In genomic region chr9:99243895-99244293, GRCm38 (mm10) we compare ENCODE assay signal across 9 mouse cellular contexts. TPM values are rescaled to one million over a fixed set of nuclear protein-coding genes. Genes with fewer than 3 reads are reported as not detected.
DNase-seq lines count a peak whose midpoint lies in the region; ATAC-seq lines count a peak whose summit lies in the region.
"Had no signal": no experiment of that assay in that cellular context is flagged by ENCODE, and none has a peak within 500 bp of the region (broad histone marks: within the 10 kb centered on the region; RNA-seq: fewer than 3 reads in every experiment).

No protein-coding gene starts in this region.

- no peaks in the 10 kb centered on the region for H3K27me3 ChIP-seq in neural tube, embryonic 14.5 days (ENCODE audit: control insufficient read depth, insufficient read depth, low read length)

- H3K4me1 ChIP-seq in neural tube, embryonic 14.5 days (ENCODE audit: control insufficient read depth, insufficient read depth, low read length) = 0 out of 2 replicates have a peak, but pooled peaks cover 5% of the 10 kb centered on the region

- 1% methylated on average over 10 of the region's 10 CpGs for WGBS in neural tube, embryonic 14.5 days

- peak; percentile 45 for ATAC-seq in neural tube, embryonic 14.5 days (ENCODE audit: low read depth)

- H3K4me3 ChIP-seq in neural tube, embryonic 14.5 days (ENCODE audit: low read depth, low read length) = peak overlapping the region; percentile 82

- H3K9me3 ChIP-seq in neural tube, embryonic 14.5 days (ENCODE audit: control insufficient read depth, low read length) = no peaks in the 10 kb centered on the region

- no peaks in the 10 kb centered on the region for H3K36me3 ChIP-seq in neural tube, embryonic 14.5 days (ENCODE audit: control insufficient read depth, insufficient read depth, low read length)

- H3K27ac ChIP-seq in neural tube, embryonic 14.5 days (ENCODE audit: low read depth, low read length) = peak overlapping the region; percentile 74

- peak overlapping the region; percentile 62 for H3K4me2 ChIP-seq in neural tube, embryonic 14.5 days (ENCODE audit: low read depth, low read length)

- peak overlapping the region; percentile 82 for H3K9ac ChIP-seq in neural tube, embryonic 14.5 days (replicated peaks; ENCODE audit: low read depth, low read length)

- DNase-seq in frontal cortex, postnatal 36 days (ENCODE audit: low spot score in 2 of 2) = peak; percentile 4 to 18
- DNase-seq in frontal cortex, postnatal 25 days (ENCODE audit: low spot score in 2 of 2) = no peak
- peak; percentile 15 for DNase-seq in thymus, postnatal 4 days
- DNase-seq in thymus, postnatal 25 days = no peak
- DNase-seq in kidney, postnatal 10 days = peak; percentile 8
- DNase-seq in urinary bladder, postnatal 25 days (ENCODE audit: low spot score) = no peak
- no peak for DNase-seq in ovary, adult 18-20 months (ENCODE audit: low spot score)

RNA-seq across cellular contexts. Expression of gene Cep70, which starts 0.7 kb away (rescaled TPM):
- 56.1 and 62.1 TPM in 2 replicates for polyA plus RNA-seq in neural tube, embryonic 14.5 days (2014; fragmentation: Nextera tagmentation; extraction: Ambion mirVana)

RNA-seq across cellular contexts. Expression of gene Faiml, which starts 6.9 kb away (rescaled TPM):
- not detected in 2 replicates for polyA plus RNA-seq in neural tube, embryonic 14.5 days (2014; fragmentation: Nextera tagmentation; extraction: Ambion mirVana)
- polyA plus RNA-seq: large intestine, adult 2 months had no signal

Comparison
In these comparisons a context has a peak if more than half of its experiments do, and no peak if none do; other contexts are left out.
1. DNase-seq: peak in frontal cortex, postnatal 36 days (2 of 2), thymus, postnatal 4 days (single experiment) and kidney, postnatal 10 days (single experiment); none in frontal cortex, postnatal 25 days (0 of 2), thymus, postnatal 25 days (single experiment), urinary bladder, postnatal 25 days (single experiment) and ovary, adult 18-20 months (single experiment).